Mouse (Mus musculus) left cerebral cortex, adult 2 months (tissue): ENCODE results near the gene Mtrf1l. TPM values are rescaled to one million over a fixed set of nuclear protein-coding genes. Genes with fewer than 3 reads are reported as not detected.

ENCODE experiments used
- DNase-seq, 2 experiments: peaks; one replicate each; pipeline ENCODE4 v3.0.0; 2021 to 2022; ENCODE audit warnings: low spot score in 2 of 2, mixed read lengths in 1 of 2; ENCODE audit errors: extremely low spot score in 1 of 2
- H3K27ac ChIP-seq: fragments of 200-600 bp; 2 replicates; pipeline ENCODE4 v1.8.1; 2022
- H3K4me3 ChIP-seq: fragments of 200-600 bp; 2 replicates; pipeline ENCODE4 v1.8.1; 2022
- CTCF ChIP-seq: fragments of 200-600 bp; IDR thresholded peaks from 2 replicates; pipeline ENCODE4 v1.8.1; 2022; ENCODE audit warnings: antibody characterized with exemption, mild to moderate bottlenecking, moderate library complexity
- intact Hi-C: fragments of 180-260 bp; cut with DNase I; formaldehyde crosslinking; loops from one replicate; pipeline ENCODE4 v1.15.1; 2025
- total RNA-seq, 2 experiments: library from RNA; stranded (reverse); gene quantifications; 2 replicates each; pipeline ENCODE4 v1.2.3; 2021

Gene Mtrf1l
- total RNA-seq, 2 experiments from 2014 or later = 8.2 to 10.0 TPM

DNA sequence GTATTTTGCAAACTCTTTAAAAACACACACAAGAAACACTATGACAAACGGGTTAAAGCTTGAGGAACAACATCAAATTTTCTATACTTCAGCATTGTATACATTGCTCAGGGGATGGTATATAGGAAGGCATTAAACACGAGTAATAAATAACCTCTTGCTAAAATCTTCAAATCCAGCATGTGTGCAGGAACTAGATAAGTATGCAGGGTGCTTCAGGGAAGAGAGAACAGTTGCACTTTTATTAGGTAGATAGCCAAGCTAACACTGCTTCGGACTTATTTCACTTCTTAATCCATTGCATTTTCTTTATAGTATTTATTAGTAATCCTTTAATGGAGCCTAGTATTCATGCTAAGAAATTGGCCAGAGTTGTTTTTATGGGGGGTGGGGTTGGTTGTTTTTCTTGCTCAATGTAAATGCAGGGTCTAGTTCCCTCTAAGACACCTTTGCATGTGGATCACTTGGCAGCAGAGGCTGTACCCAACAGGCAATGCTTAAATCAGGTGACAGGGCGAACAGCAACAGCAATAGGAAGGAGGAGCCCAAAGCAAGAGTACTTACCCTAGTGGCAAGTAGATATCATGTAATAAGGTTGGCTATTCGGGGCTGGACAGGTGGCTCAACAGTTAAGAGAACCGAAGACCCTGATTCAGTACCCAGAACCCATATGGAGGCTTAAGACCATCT lies 2.8 kb upstream of the Mtrf1l start:
- H3K4me3 ChIP-seq = no peak overlapping the region
- no peak for DNase-seq
- intact Hi-C loops = no loop called here
- H3K27ac ChIP-seq = no peak overlapping the region
- no peak for TF ChIP-seq CTCF

DNA sequence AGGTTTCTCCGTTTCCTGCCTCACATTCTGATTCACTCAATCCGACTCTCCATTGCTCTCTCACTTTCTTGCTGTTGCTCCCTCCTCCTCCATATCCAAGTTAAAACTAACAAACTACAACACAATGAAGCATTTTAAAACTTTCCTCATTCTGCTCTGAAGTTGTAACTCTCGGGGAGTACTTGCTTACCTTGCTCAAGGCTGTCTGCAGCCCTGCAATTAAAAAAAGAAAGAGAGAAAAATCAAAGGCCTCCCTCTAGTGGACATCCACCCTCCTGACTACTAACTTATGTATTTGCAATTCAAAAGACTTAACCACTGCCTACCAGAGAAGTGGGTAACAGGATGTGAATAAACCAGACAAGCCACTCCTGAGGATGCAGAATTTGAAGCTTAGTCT lies 1.1 kb upstream of the Mtrf1l start:
- Histone ChIP-seq H3K27ac (peak overlapping the region; percentile 81), H3K4me3 (peak overlapping the region; percentile 58)
- peak in 1 of 2 experiments; percentile 24 for DNase-seq
- TF ChIP-seq CTCF = peak; percentile 79
- intact Hi-C loops = no loop called here

DNA sequence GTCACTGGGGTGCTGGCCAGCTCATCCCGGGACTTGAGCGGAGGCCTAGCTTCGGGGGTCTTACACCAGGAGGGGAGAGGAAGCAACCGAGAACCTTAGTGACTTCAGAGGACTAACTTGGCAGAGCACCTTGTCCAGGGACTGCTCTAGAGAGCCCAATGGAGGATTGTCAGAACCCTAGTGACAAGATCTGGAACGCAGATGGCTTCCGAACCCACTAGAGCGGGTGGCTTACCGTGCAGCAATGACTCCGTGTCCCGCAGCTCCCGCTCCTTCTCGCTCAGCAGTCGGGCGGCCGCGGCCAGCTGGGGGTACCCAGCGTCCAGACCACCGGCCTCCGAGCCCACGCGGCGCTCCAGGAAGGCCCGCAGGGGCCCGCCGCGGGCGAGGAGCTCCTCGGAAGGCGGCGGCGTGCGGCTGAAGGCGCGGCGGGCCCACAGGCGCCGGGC lies 395 bp downstream of the Mtrf1l start:
- peak overlapping the region; percentile 58 for H3K4me3 ChIP-seq
- DNase-seq = peak in 1 of 2 experiments; percentile 25
- intact Hi-C loops = loop anchor here (1.0 kb wide), 1 partner anchor 17 kb away; no protein-coding TSS in a partner anchor
- peak overlapping the region; percentile 77 for H3K27ac ChIP-seq
- TF ChIP-seq CTCF = no peak

DNA sequence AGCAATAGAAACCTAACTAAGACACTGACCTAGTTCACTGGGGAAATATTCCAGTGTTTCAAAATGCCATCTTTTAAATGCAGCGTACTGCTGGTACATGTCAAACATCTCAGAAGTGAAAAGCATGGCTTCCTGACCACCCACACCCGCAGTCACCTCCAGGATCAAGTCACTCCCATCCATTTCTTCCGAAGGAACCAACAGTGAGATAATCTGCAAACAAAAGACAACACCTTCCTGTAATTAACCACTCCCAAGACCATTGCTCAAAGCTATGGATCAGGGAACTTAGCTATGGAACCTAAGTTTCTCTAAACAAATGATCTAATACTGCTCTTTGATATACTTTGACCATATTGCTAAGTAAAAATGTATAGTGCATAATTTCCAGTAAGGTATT lies 4.9 kb downstream of the Mtrf1l start:
- Histone ChIP-seq H3K4me3 (no peak overlapping the region), H3K27ac (no peak overlapping the region)
- no peak for TF ChIP-seq CTCF
- intact Hi-C loops = no loop called here
- no peak for DNase-seq

DNA sequence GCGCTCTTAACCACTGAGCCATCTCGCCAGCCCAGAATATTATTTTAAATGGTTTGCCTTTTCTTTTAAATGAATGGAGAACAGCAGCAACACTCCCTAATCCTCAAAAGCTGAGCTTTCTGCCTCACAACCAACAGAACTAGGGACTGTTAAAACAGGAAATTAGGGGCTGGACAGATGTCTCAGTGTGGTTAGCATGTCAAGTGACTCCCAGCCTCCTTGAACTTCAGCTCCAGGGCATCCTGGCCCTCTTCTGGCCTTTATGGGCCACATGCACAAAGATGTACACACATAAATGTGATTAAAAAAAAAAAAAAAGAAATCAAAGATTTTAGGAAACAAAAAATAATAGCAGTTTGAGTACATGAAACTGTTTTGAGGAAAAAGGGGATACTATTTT lies 7.7 kb downstream of the Mtrf1l start:
- Histone ChIP-seq H3K27ac (no peak overlapping the region), H3K4me3 (no peak overlapping the region)
- TF ChIP-seq CTCF = no peak
- no peak for DNase-seq
- intact Hi-C loops = no loop called here

DNA sequence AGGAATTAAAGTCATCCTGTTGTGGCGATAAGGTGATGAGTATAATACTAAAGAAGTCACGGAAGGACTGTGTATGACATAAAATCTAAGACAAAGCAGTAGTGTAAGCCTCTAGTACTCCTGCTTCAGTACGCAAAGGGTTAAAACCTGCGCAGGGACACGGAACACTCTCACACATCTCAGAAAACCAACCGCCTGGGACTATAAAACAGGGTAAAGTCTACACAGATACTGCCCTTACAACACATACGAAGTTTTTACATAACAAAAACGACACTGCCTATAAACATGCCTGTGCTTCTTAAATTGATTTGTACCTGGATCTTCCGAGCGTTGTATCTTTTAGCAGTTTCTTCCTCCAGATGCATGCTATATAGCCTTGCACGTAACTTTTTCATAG lies 10.0 kb downstream of the Mtrf1l start:
- TF ChIP-seq CTCF = no peak
- H3K27ac ChIP-seq = no peak overlapping the region
- intact Hi-C loops = no loop called here
- DNase-seq = no peak
- H3K4me3 ChIP-seq = no peak overlapping the region

DNA sequence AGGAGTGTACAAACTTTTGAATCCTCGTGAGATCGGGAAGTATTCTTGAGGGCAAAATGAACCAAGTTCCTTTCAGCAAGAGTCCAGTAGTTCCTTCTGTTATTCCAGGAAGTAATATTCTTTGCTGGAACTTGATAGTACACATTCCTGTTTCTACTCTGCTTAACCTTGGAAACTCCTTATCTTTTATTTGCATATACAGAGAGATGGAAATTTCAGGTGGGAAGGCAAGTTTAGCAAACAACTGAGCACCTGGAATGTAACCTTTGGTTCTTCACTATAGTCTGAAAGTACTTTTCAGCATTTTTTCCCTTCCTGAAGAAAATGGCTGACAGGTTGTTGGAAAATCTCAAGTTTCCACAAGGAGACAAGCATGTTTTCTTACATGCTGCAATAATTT lies 16.0 kb downstream of the Mtrf1l start:
- intact Hi-C loops = no loop called here
- DNase-seq = no peak
- no peak overlapping the region for H3K27ac ChIP-seq
- H3K4me3 ChIP-seq = no peak overlapping the region
- no peak for TF ChIP-seq CTCF

DNA sequence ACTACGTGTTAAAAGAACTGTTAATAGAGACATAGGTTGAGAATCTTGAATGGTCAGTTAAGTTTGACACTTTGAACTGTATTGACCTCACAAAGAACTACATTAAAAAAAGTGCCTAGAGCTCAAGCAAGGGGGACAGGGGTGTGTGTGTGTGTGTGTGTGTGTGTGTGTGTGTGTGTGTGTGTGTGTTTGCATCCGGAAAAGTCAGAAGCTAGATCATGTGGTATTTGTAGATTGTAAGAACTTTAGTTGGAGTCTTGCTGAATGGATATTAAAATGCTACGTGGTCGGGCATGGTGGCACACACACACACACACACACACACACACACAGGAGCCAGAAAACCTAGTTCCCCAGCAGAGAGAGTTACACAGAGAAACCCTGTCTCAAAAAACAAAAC lies 16.7 kb downstream of the Mtrf1l start:
- Histone ChIP-seq H3K27ac (no peak overlapping the region), H3K4me3 (no peak overlapping the region)
- TF ChIP-seq CTCF = no peak
- intact Hi-C loops = loop anchor here (1.0 kb wide), 1 partner anchor 16 kb away; the partner anchor contains the start of gene Mtrf1l
- no peak for DNase-seq

DNA sequence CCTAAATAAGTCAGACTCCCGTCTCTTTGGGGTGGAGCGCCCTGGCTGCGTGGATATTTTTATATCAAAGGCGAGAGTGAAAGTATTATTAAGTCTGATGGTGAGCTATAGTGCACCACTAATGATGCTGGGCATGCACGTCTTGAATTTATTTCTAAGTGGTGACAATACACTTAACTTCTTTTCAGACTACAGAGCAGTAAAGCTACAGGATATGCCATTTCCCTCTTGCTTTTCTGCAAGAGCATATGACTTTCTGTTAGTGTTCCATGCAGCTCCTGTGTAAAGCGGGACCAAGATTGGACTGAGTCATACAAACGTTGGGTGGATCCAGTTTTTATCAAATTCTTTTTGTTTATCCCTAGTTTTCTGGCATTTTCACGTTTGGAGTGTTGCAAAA lies 17.3 kb downstream of the Mtrf1l start:
- peak overlapping the region; percentile 55 for H3K4me3 ChIP-seq
- H3K27ac ChIP-seq = peak overlapping the region; percentile 58
- intact Hi-C loops = loop anchor here (1.0 kb wide), 1 partner anchor 17 kb away; the partner anchor contains the start of gene Mtrf1l
- no peak for TF ChIP-seq CTCF
- no peak for DNase-seq

DNA sequence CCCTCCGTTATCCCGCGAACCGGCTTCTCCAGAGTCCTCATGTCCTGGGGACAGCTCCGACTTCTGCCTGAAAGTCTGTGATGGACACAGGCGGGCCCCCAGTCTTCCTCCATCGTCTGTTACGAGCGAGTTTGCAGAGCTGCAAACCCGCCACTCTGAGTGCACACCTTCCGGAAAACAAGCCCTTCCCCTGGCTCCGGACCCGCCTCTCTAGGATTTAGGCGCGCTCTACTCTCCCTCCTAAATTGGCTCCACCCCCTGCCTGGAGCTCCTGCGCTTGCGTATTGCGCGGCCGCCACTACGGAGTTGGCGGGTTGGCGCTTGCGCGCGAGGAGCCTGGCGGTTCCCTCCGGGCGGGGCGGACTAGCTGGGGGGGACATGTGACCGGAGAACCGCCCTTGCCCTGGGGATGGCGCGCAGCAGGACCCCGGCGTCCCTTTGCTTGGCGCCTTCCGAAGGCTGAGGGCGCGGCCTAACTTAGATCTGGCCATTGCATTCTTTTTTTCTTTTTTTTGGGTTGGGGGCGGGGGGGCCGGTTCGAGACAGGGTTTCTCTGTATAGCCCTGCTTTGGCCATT lies 17.9 kb downstream of the Mtrf1l start:
- Histone ChIP-seq H3K4me3 (peak overlapping the region; percentile 55), H3K27ac (peak overlapping the region; percentile 81)
- DNase-seq = peak; percentile 93 to 94
- no peak for TF ChIP-seq CTCF
- intact Hi-C loops = loop anchor here (1.0 kb wide), 1 partner anchor 17 kb away; the partner anchor contains the start of gene Mtrf1l

DNA sequence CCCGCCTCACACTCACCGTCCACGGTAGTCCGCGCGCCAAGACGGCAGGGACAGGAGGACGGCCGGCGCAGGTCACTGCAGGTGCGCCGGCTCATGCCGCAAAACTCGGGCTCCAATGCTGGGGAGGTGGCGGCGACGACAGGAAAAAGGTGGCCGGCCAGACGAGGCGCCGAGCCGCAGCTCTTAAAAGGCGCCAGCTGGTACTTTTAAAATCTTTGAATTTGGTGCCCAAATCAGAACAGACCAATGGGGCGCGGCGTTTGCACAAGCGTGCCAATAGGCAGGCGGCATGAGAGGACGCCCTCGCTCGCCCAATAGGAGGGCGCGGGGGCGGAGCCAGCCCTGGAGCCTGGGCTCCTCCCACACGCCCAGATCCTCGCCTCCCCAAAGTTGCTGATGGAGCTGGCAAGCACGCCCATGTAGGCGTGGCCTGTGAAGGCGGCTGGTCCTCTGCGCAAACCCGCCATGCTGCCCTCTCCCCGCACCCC lies 18.4 kb downstream of the Mtrf1l start, which contains the start of gene Fbxo5:
Gene Fbxo5 (minus strand): TSS at position 358 of the 488 bp plus-strand sequence.
- no peak; the same call in 1 of the 2 replicates for TF ChIP-seq CTCF
- DNase-seq = peak; percentile 96 to 98
- peak within 1 kb of the TSS; percentile 81 for H3K27ac ChIP-seq
- intact Hi-C loops = no loop called here
- peak within 1 kb of the TSS; percentile 55 for H3K4me3 ChIP-seq

DNA sequence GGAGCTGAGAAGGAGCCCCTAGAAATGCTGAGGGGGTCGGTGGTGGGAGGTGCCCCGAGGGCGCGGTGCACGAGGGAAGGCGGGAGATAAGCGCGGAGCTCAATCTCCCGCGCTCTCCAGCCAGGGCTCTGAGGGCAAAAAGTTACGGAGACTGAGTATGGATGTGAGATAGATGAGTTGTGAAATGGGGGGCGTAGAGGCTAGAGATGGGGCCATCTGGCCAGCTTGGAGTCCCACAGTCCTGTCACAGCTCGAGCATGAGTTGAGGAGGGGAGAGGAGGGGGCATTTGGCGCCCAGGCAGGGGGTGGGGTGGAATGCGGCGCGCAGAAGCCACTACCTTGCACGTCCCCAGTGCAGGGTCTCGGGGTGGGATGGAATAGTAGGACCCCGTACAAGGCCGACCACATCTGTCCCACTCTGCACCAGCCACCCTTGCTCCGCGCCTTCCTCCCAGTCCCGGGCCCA lies 19.0 kb downstream of the Mtrf1l start:
- intact Hi-C loops = no loop called here
- TF ChIP-seq CTCF = no peak
- Histone ChIP-seq H3K27ac (no peak overlapping the region), H3K4me3 (peak overlapping the region; percentile 55)
- DNase-seq = no peak
